Mouse (Mus musculus): ENCODE measurements around the gene Cdv3. TPM values are rescaled to one million over a fixed set of nuclear protein-coding genes. Genes with fewer than 3 reads are reported as not detected.
"Not testable (repeated sequence)": the region's sequence is repeated elsewhere in the genome, so short reads cannot be mapped to it uniquely, and the experiment has no call there.

Cdv3 gene
- total RNA-seq, 2 experiments from 2014 or later: 71.7 to 94.8 TPM

- ATAC-seq (replicated peaks; ENCODE audit: low FRiP score, poor library complexity, severe bottlenecking): no peak
Measured at GRCm38 (mm10) chr9:103376346-103377320, 11.0 kb upstream of the Cdv3 start.

GRCm38 (mm10) chr9:103372271-103373010, 6.8 kb upstream of the Cdv3 start:
- ATAC-seq (replicated peaks; ENCODE audit: low FRiP score, poor library complexity, severe bottlenecking): no peak

- no peak for ATAC-seq (replicated peaks; ENCODE audit: low FRiP score, poor library complexity, severe bottlenecking)
Measured at GRCm38 (mm10) chr9:103369951-103370350, 4.3 kb upstream of the Cdv3 start.

- ATAC-seq (replicated peaks; ENCODE audit: low FRiP score, poor library complexity, severe bottlenecking): no peak
Measured at GRCm38 (mm10) chr9:103366356-103366755, 716 bp upstream of the Cdv3 start.

GRCm38 (mm10) chr9:103364601-103365289, 895 bp downstream of the Cdv3 start:
- ATAC-seq (replicated peaks; ENCODE audit: low FRiP score, poor library complexity, severe bottlenecking): peak; percentile 44

GRCm38 (mm10) chr9:103363730-103364417, 1.8 kb downstream of the Cdv3 start:
- no peak for ATAC-seq (replicated peaks; ENCODE audit: low FRiP score, poor library complexity, severe bottlenecking)

GRCm38 (mm10) chr9:103363088-103363487, 2.6 kb downstream of the Cdv3 start:
- no peak for ATAC-seq (replicated peaks; ENCODE audit: low FRiP score, poor library complexity, severe bottlenecking)

GRCm38 (mm10) chr9:103360642-103361041, 5.0 kb downstream of the Cdv3 start:
- ATAC-seq (replicated peaks; ENCODE audit: low FRiP score, poor library complexity, severe bottlenecking): no peak

GRCm38 (mm10) chr9:103358545-103358944, 7.1 kb downstream of the Cdv3 start:
- ATAC-seq (replicated peaks; ENCODE audit: low FRiP score, poor library complexity, severe bottlenecking): no peak

- ATAC-seq (replicated peaks; ENCODE audit: low FRiP score, poor library complexity, severe bottlenecking): peak; percentile 76; the same call in 1 of the 2 replicates
Measured at GRCm38 (mm10) chr9:103357893-103358292, 7.7 kb downstream of the Cdv3 start.

GRCm38 (mm10) chr9:103353500-103354260, 12.0 kb downstream of the Cdv3 start:
- not testable (repeated sequence) for ATAC-seq (replicated peaks; ENCODE audit: low FRiP score, poor library complexity, severe bottlenecking)

GRCm38 (mm10) chr9:103348791-103349190, 16.8 kb downstream of the Cdv3 start:
- no peak for ATAC-seq (replicated peaks; ENCODE audit: low FRiP score, poor library complexity, severe bottlenecking)

- no peak for ATAC-seq (replicated peaks; ENCODE audit: low FRiP score, poor library complexity, severe bottlenecking)
Measured at GRCm38 (mm10) chr9:103347996-103348490, 17.6 kb downstream of the Cdv3 start.

GRCm38 (mm10) chr9:103347045-103347444, 18.6 kb downstream of the Cdv3 start:
- ATAC-seq (replicated peaks; ENCODE audit: low FRiP score, poor library complexity, severe bottlenecking): no peak

GRCm38 (mm10) chr9:103336912-103337311, 28.7 kb downstream of the Cdv3 start:
- no peak for ATAC-seq (replicated peaks; ENCODE audit: low FRiP score, poor library complexity, severe bottlenecking)

GRCm38 (mm10) chr9:103332663-103333062, 33.0 kb downstream of the Cdv3 start:
- ATAC-seq (replicated peaks; ENCODE audit: low FRiP score, poor library complexity, severe bottlenecking): no peak

GRCm38 (mm10) chr9:103326449-103326848, 39.2 kb downstream of the Cdv3 start:
- ATAC-seq (replicated peaks; ENCODE audit: low FRiP score, poor library complexity, severe bottlenecking): peak; percentile 98

GRCm38 (mm10) chr9:103324678-103325077, 41.0 kb downstream of the Cdv3 start:
- no peak for ATAC-seq (replicated peaks; ENCODE audit: low FRiP score, poor library complexity, severe bottlenecking)

- ATAC-seq (replicated peaks; ENCODE audit: low FRiP score, poor library complexity, severe bottlenecking): no peak
Measured at GRCm38 (mm10) chr9:103309832-103310231, 55.8 kb downstream of the Cdv3 start.
